Mouse (Mus musculus): ENCODE measurements at regions not wholly inside any gene's neighbourhood (a gene's known extent, or its start where the extent isn't known, plus 50 kb on each side); places are given as distances from the start of the nearest gene placed in this dataset.

DNA sequence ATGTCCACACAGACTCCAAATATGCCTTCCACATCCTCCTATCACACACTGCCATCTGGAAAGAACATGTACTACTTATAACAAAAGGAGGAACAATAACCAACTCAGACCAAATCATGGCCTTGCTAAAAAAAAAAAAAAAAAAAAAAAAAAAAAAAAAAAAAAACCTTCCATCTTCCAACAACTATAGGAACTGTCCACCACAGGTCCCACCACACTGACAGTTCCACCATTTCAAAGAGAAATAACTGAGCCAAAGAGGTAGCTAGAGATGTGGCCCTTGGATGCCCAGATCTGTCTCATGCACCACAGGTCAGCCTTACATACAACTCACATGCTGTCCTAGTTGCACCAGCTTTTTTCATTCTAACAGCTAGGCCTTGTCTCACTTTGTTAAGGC is 97.1 kb downstream of the Tmem17 start:
- H3K9ac ChIP-seq (replicated peaks; ENCODE audit: low read length), result no peak overlapping the region
- no peak overlapping the region for H3K27ac ChIP-seq (replicated peaks; ENCODE audit: low read depth, low read length)
- H3K4me3 ChIP-seq (replicated peaks; ENCODE audit: low read depth, low read length), result no peak overlapping the region
- no peaks in the 10 kb centered on the region for H3K36me3 ChIP-seq (ENCODE audit: control insufficient read depth, insufficient read depth, low read length)
- ATAC-seq (ENCODE audit: low FRiP score, low TSS enrichment) (no peak), DNase-seq (no peak)
- H3K4me1 ChIP-seq (ENCODE audit: control insufficient read depth, insufficient read depth, low read length), result peaks cover 4% of the 10 kb centered on the region; the same call in 1 of the 2 replicates
- no peaks in the 10 kb centered on the region for H3K27me3 ChIP-seq (ENCODE audit: control insufficient read depth, insufficient read depth, low read length)
- no peak overlapping the region for H3K4me2 ChIP-seq (ENCODE audit: low read length)
- H3K9me3 ChIP-seq (ENCODE audit: control insufficient read depth, low read length), result no peaks in the 10 kb centered on the region

DNA sequence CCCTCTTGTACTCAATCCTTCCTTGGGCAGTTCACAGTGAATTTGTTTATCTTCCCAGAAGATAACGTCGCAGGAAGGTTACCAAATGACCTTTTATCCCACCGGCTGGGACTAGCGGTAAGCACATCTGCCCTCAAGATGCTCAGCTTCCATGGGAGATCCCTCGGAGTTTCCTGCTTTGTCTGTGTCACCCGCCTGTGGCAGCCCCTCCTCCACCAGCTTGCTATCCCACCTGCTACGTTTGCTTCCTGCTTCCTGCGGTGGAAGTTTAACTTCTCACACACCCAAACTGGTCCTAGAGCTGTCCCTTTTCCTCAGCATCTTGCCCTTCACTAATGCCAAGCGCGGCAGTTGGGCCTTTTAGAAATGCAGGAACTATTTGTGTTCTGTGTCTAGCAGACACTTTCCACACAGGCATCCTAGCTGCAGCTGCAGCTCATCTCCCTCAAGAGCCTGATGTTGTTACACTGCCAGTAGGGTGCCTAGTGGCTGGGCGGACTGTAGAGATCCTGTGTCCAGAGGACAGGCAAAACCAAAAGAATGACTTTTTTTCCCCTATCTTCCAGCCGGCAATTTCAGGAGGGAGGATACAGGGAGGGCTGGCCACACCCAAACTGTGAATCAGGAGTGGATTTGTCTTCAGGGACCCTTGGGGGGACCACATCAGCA is 98.7 kb downstream of the Tmem17 start:
- Histone ChIP-seq H3K27me3 (ENCODE audit: control insufficient read depth, insufficient read depth, low read length) (no peaks in the 10 kb centered on the region), H3K9me3 (ENCODE audit: control insufficient read depth, low read length) (no peaks in the 10 kb centered on the region), H3K4me2 (ENCODE audit: low read length) (no peak overlapping the region), H3K9ac (replicated peaks; ENCODE audit: low read length) (no peak overlapping the region), H3K4me3 (replicated peaks; ENCODE audit: low read depth, low read length) (no peak overlapping the region), H3K36me3 (ENCODE audit: control insufficient read depth, insufficient read depth, low read length) (no peaks in the 10 kb centered on the region), H3K27ac (replicated peaks; ENCODE audit: low read depth, low read length) (no peak overlapping the region), H3K4me1 (ENCODE audit: control insufficient read depth, insufficient read depth, low read length) (peaks cover 4% of the 10 kb centered on the region; the same call in 1 of the 2 replicates)
- 7% methylated on average over 12 of the region's 12 CpGs for WGBS
- no peak for ATAC-seq (ENCODE audit: low FRiP score, low TSS enrichment)
- DNase-seq, result no peak

DNA sequence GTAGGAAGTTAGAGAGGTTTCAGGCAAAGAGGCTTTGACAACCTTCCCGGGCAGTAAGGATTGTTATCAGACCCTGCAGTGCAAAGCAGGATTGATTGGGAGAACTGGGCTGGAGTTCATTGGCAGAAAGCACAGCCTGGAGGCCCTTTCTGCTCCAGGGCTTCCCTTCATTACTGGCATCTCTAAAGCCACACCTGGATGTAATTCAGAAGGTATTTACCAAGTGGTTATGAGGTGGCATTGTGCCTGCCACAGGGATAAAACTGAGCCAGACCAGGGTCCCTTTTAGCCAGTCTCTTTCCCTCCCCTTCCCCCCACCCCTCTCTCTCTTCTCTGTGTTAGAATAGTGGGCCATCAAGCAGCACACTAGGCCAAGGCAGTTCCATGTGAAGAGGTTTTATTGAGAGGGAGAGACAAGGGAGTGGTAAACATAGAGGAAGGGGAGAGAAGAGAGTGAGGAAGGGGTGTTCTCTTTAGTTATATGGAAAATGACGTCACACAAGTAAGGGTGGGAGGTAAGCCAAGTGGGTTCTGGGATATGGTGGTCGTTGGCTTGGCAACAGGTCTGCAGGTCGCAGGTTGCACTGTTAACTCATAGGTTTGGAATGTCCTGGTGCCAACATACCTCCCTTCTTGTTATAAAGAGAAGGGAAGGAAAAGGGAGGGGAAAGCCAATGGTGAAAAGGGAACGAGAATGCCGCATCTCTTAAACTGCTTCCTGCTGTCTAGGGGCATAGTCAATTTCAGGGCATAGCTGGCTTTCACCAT is 99.4 kb downstream of the Tmem17 start:
- Histone ChIP-seq H3K36me3 (ENCODE audit: control insufficient read depth, insufficient read depth, low read length) (no peaks in the 10 kb centered on the region), H3K4me2 (ENCODE audit: low read length) (no peak overlapping the region), H3K27me3 (ENCODE audit: control insufficient read depth, insufficient read depth, low read length) (no peaks in the 10 kb centered on the region), H3K4me3 (replicated peaks; ENCODE audit: low read depth, low read length) (no peak overlapping the region), H3K4me1 (ENCODE audit: control insufficient read depth, insufficient read depth, low read length) (peaks cover 4% of the 10 kb centered on the region; the same call in 1 of the 2 replicates), H3K9ac (replicated peaks; ENCODE audit: low read length) (no peak overlapping the region), H3K9me3 (ENCODE audit: control insufficient read depth, low read length) (no peaks in the 10 kb centered on the region), H3K27ac (replicated peaks; ENCODE audit: low read depth, low read length) (no peak overlapping the region)
- 62% methylated on average over 6 of the region's 6 CpGs for WGBS
- ATAC-seq (ENCODE audit: low FRiP score, low TSS enrichment) (no peak), DNase-seq (no peak)

DNA sequence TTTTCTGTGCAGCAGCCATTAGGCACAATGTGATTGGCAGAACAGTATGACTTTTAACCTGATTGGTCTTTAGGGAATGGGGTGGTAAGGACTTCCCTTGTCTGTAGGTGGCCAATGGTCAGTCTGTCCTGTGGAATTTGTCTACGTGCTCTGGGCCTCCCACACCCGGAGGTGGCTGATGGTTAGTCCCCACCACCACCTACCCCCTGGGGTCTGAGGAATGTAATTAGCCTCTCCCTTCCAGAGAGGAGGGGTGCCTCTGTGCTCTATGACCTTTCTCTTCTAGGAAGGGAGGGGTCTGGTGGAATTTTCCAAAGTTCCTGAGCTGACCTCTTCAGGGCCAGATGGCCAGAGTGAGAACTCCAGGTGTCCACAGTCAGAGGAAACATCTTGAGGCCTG is 101.6 kb downstream of the Tmem17 start:
- Histone ChIP-seq H3K4me3 (replicated peaks; ENCODE audit: low read depth, low read length) (no peak overlapping the region), H3K36me3 (ENCODE audit: control insufficient read depth, insufficient read depth, low read length) (no peaks in the 10 kb centered on the region), H3K4me2 (ENCODE audit: low read length) (no peak overlapping the region), H3K9me3 (ENCODE audit: control insufficient read depth, low read length) (no peaks in the 10 kb centered on the region), H3K27ac (replicated peaks; ENCODE audit: low read depth, low read length) (no peak overlapping the region), H3K27me3 (ENCODE audit: control insufficient read depth, insufficient read depth, low read length) (no peaks in the 10 kb centered on the region), H3K4me1 (ENCODE audit: control insufficient read depth, insufficient read depth, low read length) (peaks cover 8% of the 10 kb centered on the region; the same call in 1 of the 2 replicates), H3K9ac (replicated peaks; ENCODE audit: low read length) (no peak overlapping the region)
- WGBS, result 62% methylated on average over 2 of the region's 2 CpGs
- ATAC-seq (ENCODE audit: low FRiP score, low TSS enrichment), result no peak
- no peak for DNase-seq

DNA sequence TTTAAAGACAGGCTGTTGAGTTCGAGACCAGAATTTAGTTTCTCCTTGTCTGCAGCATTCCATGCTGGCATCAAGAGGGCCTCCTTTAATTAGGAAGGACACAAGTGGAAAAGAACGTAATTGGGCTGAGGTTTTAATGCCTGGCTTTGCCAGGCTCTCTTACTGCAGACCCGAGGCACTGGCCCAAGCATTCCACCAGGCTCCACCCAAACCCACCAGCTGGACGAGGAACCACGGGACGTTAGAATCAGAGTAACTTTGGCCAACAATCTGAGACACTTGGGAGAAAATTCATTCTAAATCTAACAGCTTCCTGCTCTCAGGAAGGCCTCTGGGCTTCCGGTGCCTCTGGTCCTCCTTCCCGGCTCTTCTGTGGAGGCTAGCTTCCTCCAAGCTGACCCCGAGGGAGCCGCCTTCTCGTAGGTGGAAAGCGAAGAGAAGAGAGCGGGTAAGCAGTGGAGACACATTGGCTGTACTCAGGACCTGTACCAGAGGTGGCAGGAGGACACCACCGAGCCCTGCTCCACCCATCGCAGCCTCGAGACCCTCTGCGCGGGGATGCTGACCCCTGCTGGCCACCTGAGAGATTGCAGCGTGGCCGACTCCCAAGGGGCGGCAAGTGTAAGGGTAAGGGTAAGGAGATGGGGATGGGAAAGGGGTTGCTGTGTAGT is 105.5 kb downstream of the Tmem17 start:
- WGBS, result 17% methylated on average over 21 of the region's 21 CpGs
- Histone ChIP-seq H3K4me1 (ENCODE audit: control insufficient read depth, insufficient read depth, low read length) (0 out of 2 replicates have a peak, but pooled peaks cover 4% of the 10 kb centered on the region), H3K27me3 (ENCODE audit: control insufficient read depth, insufficient read depth, low read length) (no peaks in the 10 kb centered on the region), H3K9ac (replicated peaks; ENCODE audit: low read length) (no peak overlapping the region; the same call in 1 of the 2 replicates), H3K4me2 (ENCODE audit: low read length) (peak overlapping the region; percentile 58), H3K36me3 (ENCODE audit: control insufficient read depth, insufficient read depth, low read length) (no peaks in the 10 kb centered on the region), H3K9me3 (ENCODE audit: control insufficient read depth, low read length) (no peaks in the 10 kb centered on the region), H3K27ac (replicated peaks; ENCODE audit: low read depth, low read length) (no peak overlapping the region), H3K4me3 (replicated peaks; ENCODE audit: low read depth, low read length) (peak overlapping the region; percentile 20; the same call in 1 of the 2 replicates)
- DNase-seq, result peak; percentile 89
- ATAC-seq (ENCODE audit: low FRiP score, low TSS enrichment), result peak; percentile 84

DNA sequence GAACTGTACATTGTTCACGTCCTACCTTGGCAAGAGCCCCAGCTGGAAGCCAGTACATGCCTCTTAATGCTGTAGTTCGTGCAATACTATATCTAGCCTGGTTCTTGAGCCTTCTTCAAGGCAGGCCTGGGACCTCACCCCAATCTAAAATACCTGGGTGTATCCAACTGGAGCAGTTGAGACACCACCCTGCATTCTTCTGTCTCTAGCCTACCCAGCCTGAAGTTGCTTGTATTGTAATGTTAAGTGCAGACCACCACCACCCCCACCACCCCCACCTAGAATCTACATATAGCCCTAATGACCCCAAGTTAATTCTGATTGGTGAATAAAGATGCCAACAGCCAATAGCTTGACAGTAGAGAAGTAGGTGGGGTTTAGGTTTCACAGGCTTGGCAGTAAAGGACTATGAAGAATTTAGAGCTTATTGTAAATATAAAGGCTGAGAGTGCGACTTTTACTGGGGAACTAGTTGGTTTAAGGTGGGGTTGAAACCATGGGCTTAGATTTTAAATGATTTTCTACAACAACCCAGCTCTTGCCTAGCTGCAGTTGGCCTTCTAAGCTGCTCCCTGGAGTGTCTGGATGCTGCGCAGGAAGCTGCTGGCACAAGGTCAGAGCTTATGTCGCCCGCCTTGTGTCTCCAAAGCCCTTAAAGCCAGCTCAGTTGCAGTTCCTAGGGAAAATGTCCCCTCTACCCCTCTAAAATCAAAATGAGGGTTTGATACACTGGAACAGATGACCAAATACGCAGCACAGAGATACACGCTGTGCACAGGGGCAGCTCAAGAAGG is 109.2 kb downstream of the Tmem17 start:
- no peaks in the 10 kb centered on the region for H3K9me3 ChIP-seq (ENCODE audit: control insufficient read depth, low read length)
- WGBS, result 68% methylated on average over 8 of the region's 8 CpGs
- H3K9ac ChIP-seq (replicated peaks; ENCODE audit: low read length), result no peak overlapping the region
- no peaks in the 10 kb centered on the region for H3K27me3 ChIP-seq (ENCODE audit: control insufficient read depth, insufficient read depth, low read length)
- DNase-seq (no peak), ATAC-seq (ENCODE audit: low FRiP score, low TSS enrichment) (no peak)
- H3K36me3 ChIP-seq (ENCODE audit: control insufficient read depth, insufficient read depth, low read length), result no peaks in the 10 kb centered on the region
- H3K4me1 ChIP-seq (ENCODE audit: control insufficient read depth, insufficient read depth, low read length), result 0 out of 2 replicates have a peak, but pooled peaks cover 4% of the 10 kb centered on the region
- no peak overlapping the region for H3K4me3 ChIP-seq (replicated peaks; ENCODE audit: low read depth, low read length)
- H3K27ac ChIP-seq (replicated peaks; ENCODE audit: low read depth, low read length), result no peak overlapping the region
- H3K4me2 ChIP-seq (ENCODE audit: low read length), result no peak overlapping the region

DNA sequence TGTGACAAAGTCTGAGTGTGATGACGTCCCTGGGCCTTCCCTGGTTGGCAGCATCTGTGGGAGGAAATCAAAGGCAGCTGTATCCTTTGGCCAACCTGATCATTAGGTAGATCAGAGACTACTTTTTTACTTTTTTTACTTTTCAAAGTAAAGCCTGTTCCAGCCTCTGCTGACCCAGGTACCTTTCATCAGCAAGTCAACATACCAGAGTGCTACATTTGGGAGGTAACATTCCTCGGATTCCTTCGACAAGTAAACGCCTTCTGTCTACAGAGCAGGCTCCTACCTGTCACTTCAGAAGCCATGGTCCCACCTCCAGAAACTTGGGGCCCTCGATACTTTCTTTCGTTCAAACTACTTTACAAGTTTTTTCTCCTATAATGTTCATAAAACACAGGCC is 110.0 kb downstream of the Tmem17 start:
- ATAC-seq (ENCODE audit: low FRiP score, low TSS enrichment) (no peak), DNase-seq (no peak)
- Histone ChIP-seq H3K27ac (replicated peaks; ENCODE audit: low read depth, low read length) (no peak overlapping the region), H3K4me3 (replicated peaks; ENCODE audit: low read depth, low read length) (no peak overlapping the region), H3K27me3 (ENCODE audit: control insufficient read depth, insufficient read depth, low read length) (no peaks in the 10 kb centered on the region), H3K36me3 (ENCODE audit: control insufficient read depth, insufficient read depth, low read length) (no peaks in the 10 kb centered on the region), H3K9me3 (ENCODE audit: control insufficient read depth, low read length) (no peaks in the 10 kb centered on the region), H3K4me2 (ENCODE audit: low read length) (no peak overlapping the region), H3K4me1 (ENCODE audit: control insufficient read depth, insufficient read depth, low read length) (0 out of 2 replicates have a peak, but pooled peaks cover 4% of the 10 kb centered on the region), H3K9ac (replicated peaks; ENCODE audit: low read length) (no peak overlapping the region)
- whole genome bisulfite sequencing, result 80% methylated on average over 6 of the region's 6 CpGs

DNA sequence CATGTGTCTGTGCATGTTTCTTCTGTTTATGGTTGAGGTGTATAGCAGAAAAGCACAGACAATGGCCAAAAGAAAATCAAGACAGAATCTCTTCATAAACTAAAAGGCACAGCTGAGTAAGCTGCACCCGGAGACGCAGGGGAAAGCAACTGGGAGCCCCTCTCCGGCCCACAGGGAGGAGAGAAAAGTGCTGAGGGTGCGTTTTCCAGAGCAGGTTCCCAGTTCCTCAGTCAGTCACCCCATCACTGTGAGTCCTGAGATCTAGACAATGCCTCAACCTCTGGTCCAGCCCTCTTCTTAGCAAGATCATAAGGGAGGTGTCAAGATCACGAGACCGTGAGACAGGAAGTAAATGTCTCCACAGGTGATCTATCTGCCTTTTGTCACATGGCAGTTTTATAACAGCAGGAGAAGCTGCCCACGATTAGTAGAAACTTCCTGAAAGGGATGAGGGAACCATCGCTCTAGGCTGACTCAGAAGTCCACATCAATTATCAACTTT is 110.7 kb downstream of the Tmem17 start:
- DNase-seq (no peak), ATAC-seq (ENCODE audit: low FRiP score, low TSS enrichment) (no peak)
- WGBS, result 59% methylated on average over 8 of the region's 8 CpGs
- no peaks in the 10 kb centered on the region for H3K4me1 ChIP-seq (ENCODE audit: control insufficient read depth, insufficient read depth, low read length)
- H3K27ac ChIP-seq (replicated peaks; ENCODE audit: low read depth, low read length), result no peak overlapping the region
- no peaks in the 10 kb centered on the region for H3K27me3 ChIP-seq (ENCODE audit: control insufficient read depth, insufficient read depth, low read length)
- H3K9me3 ChIP-seq (ENCODE audit: control insufficient read depth, low read length), result no peaks in the 10 kb centered on the region
- H3K4me2 ChIP-seq (ENCODE audit: low read length), result no peak overlapping the region
- H3K9ac ChIP-seq (replicated peaks; ENCODE audit: low read length), result no peak overlapping the region
- H3K36me3 ChIP-seq (ENCODE audit: control insufficient read depth, insufficient read depth, low read length), result no peaks in the 10 kb centered on the region
- no peak overlapping the region for H3K4me3 ChIP-seq (replicated peaks; ENCODE audit: low read depth, low read length)
